Mouse (Mus musculus): ENCODE results near the gene 1110051M20Rik.
"Not testable (repeated sequence)": the region's sequence is repeated elsewhere in the genome, so short reads cannot be mapped to it uniquely, and the experiment has no call there.

The 1110051M20Rik gene

DNA sequence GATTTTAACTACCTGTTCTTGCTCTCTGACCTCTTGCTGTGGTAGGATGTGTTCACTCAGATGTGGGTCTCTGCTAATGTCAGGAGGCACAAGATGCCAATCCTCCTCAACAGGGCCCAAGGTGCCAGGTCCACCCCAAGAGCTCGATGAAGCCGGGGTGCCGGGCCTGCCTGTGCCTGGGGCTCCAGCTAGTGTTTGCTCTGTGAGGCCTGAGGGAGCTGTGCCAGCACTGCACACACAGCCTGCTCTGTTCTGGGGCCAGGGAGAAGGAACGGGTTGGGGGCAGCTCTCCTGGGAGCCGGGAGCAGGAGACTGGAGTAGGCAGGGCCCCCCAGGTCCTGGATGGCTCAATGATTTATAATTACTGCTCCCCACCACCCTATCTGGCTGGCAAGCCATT, 186.4 kb downstream of the 1110051M20Rik start:
- no peak for DNase-seq (ENCODE audit: low spot score)

DNA sequence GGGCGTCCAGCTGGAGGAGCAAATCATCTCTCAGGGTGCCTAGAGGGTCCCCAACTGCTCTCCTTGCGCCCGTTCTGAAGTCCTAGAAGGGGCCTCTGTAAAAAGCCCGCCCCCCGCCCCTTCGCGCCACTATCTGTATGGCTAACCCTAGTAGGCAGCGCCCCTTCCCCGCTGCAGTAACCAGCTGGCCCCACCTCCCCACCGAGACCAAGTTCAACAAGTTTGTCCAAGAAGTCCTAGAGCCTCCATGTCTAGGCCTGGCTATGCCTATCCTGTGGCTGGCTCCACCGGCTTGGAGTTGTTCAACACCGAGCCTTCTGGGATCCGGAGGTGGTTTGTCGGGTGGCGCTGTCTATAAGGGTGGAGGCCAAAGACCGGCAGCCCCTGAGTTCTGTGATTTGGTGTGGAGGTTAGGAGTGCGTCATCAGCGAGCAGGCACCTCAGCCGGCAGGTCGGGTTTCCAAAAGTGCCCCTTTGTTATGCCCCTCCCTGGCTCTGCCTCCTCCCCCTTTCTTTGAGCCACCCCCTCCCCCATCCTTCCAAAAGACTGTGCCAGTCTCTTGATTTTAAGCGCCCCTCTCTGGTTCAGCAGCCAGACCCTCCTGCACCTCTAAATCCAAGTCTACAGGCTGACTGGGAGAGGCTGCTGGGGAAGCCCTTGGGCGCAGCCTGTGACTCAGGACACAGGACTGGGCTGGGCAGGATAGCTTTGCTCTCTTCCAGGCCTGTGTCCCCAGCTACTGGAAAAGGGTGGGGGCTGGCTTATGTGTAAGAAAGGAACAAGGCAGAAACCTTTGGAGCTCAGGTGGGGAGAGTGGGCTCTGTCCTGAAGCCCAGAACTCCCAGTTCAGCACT, 187.2 kb downstream of the 1110051M20Rik start:
- no peak for DNase-seq (ENCODE audit: low spot score)

- DNase-seq (ENCODE audit: low spot score), result no peak
Observed at GRCm38 (mm10) chr2:91256256-91257125, 188.0 kb downstream of the 1110051M20Rik start.

GRCm38 (mm10) chr2:91255661-91256150, 188.8 kb downstream of the 1110051M20Rik start, which contains the start of gene Pacsin3:
Gene Pacsin3, plus strand, starts transcription at chr2:91255954.
- DNase-seq (ENCODE audit: low spot score), result no peak

GRCm38 (mm10) chr2:91254725-91255380, 189.7 kb downstream of the 1110051M20Rik start:
- no peak for DNase-seq (ENCODE audit: low spot score)

- no peak for DNase-seq (ENCODE audit: low spot score)
Observed at GRCm38 (mm10) chr2:91252512-91252911, 192.0 kb downstream of the 1110051M20Rik start.

DNA sequence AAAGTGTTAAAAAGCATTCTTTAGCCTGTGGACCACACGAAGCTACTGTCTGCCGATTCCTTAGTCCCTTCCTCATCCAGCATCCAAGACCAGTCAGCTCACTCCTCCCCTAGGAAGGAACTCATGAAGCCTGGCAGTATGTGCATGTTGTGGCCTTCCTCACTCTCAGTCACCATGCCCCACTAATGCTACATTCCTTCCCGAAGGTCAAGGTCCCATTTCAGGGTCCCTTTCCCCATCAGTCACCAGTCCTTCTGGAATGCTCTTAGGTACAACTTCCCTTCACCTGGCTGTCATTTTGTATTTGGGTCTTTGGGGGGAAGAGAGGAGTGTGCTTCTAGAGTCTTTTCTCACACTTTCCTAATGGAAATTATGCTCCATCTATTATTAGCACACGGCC, 192.5 kb downstream of the 1110051M20Rik start:
- DNase-seq (ENCODE audit: low spot score), result no peak

- DNase-seq (ENCODE audit: low spot score), result no peak
Observed at GRCm38 (mm10) chr2:91248366-91248765, 196.1 kb downstream of the 1110051M20Rik start.

DNA sequence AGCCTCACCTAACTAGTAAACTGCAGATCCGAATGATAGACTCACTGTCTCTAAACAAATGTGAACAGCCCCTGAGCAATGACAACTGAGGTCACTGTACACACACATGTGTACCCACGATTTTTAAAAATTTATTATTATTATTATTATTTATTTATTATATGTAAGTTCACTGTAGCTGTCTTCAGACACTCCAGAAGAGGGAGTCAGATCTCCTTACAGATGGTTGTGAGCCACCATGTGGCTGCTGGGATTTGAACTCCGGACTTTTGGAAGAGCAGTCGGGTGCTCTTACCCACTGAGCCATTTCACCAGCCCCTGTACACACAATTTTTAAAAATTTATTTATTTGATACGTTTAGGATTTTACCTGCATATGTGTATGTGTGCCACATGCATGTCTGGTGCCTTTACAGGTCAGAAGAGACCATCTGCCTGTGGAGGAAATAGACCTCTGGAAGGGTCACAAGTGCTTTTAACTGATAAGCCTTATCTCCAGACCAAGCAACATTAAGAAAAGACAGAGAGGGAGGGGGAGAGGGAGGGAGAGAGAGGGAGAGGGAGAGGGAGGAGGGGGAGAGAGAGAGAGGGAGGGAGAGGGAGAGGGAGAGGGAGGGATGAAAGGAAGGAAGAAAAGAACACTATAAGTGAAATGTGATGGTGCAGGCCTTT, 199.8 kb downstream of the 1110051M20Rik start:
- no peak for DNase-seq (ENCODE audit: low spot score)

GRCm38 (mm10) chr2:91243416-91243815, 201.1 kb downstream of the 1110051M20Rik start:
- DNase-seq (ENCODE audit: low spot score), result peak; percentile 55

GRCm38 (mm10) chr2:91242547-91242946, 202.0 kb downstream of the 1110051M20Rik start:
- DNase-seq (ENCODE audit: low spot score), result no peak

DNA sequence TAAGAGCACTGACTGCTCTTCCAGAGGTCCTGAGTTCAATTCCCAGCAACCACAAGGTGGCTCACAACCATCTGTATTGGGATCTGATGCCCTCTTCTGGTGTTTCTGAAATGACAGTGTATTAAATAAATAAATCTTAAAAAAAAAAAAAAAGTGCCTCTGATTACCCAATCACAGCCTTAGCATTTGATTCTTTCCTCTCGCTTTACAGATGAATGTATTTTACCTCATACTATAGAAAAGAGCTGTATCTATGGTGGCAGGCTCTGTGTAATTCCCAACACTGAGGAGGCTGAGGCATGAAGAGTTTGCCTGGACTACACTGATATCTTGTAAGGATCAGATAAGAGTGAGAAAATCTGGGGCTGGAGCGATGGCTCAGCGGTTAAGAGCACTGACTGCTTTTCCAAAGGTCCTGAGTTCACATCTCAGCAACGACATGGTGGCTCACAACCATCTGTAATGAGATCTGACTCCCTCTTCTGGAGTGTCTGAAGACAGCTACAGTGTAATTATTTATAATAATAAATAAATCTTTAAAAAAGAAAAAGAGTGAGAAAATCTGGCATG, 206.9 kb downstream of the 1110051M20Rik start:
- DNase-seq (ENCODE audit: low spot score), result not testable (repeated sequence)

DNA sequence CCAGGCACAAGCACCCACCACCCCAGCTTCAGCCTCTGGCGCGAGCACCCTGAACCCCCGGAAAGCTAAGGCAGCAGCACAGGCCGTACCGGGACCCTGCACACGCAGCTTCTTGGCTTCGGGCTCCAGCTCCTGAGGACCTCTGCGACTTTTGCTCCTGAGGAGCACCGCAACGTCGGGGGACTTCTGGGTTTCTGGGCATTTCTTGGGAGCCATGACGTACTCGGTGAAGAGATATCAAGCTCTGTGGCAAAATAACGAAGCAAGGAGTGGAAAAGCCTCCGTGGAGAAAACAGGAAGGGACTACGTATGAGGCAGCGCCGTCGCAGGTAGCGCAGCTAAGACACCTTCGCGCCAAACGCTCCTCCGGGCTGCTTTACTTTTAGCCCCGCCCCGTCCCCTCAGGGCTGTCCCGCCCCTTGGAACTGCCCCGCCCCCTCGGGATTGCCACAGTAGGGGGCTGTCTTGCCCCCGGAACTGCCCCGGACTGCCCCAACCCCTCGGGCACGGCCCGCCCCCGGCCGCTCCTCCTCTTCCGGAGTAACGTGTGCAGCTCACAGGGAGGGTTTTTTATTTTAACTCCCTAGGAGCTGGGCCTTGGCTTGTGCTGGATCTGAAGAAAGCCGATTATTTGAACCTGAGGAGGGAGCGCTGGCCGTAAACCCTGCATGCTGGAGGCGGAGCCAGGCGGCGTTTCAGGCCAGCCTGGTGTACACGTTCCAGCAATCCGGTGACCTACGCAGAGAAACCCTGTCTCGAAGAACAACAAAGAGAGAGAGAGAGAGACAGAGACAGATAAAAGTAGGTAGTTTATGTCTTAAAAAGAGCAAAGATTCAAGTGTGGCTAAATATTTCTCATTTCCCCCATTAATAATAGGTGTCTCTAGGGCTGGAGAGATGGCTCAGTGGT, 207.6 kb downstream of the 1110051M20Rik start, which contains the start of gene Ddb2:
Gene Ddb2 (minus strand): TSS at position 382 of the 910 bp plus-strand sequence.
- peak; percentile 46 for DNase-seq (ENCODE audit: low spot score)

DNA sequence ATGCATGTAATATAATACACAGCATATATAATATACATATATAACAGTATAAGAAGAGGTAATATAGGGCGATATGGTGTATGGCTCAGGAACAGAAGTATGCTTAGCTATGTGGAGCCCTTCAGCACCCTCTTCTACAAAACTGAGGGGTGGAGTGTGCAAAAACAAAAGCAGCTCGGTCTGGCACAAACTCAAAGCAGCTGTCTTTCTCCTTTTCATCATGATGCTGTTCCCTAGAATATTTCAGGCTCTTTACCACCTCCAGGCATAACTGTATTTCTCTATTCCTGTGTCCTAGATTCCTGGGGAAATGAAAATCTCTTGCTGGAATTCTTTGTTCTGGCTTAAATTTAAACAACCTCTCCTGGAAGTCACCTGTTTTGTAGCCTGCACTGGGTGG, 214.8 kb downstream of the 1110051M20Rik start:
- no peak for DNase-seq (ENCODE audit: low spot score)
